Mouse (Mus musculus) bone marrow, adult 2 months (tissue): ENCODE measurements at regions not wholly inside any gene's neighbourhood (a gene's known extent, or its start where the extent isn't known, plus 50 kb on each side); places are given as distances from the start of the nearest gene placed in this dataset.

Source experiments
- CTCF ChIP-seq: fragments of 200-500 bp; IDR thresholded peaks from 2 replicates; pipeline ENCODE4 v1.5.1; 2011; ENCODE audit warnings: low read length, control low read depth; ENCODE audit not compliant: control insufficient read depth, insufficient read depth
- POLR2A ChIP-seq: fragments of 200-500 bp; IDR thresholded peaks from 2 replicates; pipeline ENCODE4 v1.6.1; 2011; ENCODE audit warnings: low read depth, mild to moderate bottlenecking, control low read depth, low read length, borderline replicate concordance; ENCODE audit not compliant: control insufficient read depth

DNA sequence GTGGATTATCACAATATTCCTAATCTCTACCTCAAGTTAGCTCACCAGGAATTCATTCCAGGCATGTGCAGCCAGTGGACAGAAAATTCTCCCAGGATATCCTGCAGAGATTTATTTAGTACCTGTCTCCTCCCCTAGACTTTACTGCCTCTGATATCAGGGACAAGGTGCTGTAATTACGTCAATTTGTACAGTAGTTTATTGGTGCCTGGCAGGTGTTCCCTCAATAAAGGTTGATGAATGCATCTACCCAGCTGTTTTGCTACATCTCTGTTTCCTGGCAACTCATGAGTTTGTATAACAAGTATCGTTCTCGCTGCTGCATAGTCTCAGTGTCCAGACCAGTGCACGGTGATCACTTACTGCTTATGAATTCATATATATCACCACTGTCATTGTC is 1281.8 kb upstream of the Lrrc6 start:
- TF ChIP-seq POLR2A = no peak
- no peak for TF ChIP-seq CTCF
